ENCODE assay signal across 8 mouse cellular contexts in genomic region chr11:50290486-50291225, GRCm38 (mm10). TPM values are rescaled to one million over a fixed set of nuclear protein-coding genes. Genes with fewer than 3 reads are reported as not detected.
A peak's percentile ranks its signal among the peaks of the same experiment; 100 is the strongest.
DNase-seq lines count a peak whose midpoint lies in the region; ATAC-seq and TF ChIP-seq lines count a peak whose summit lies in the region.

No protein-coding gene starts in this region.

- no peak for TF ChIP-seq CTCF in intestine, postnatal 0 days (IDR thresholded peaks at IDR 0.05; ENCODE audit: low read depth)
- TF ChIP-seq CTCF in midbrain, postnatal 0 days (IDR thresholded peaks at IDR 0.05) = no peak

- peak overlapping the region; percentile 99 for H3K4me3 ChIP-seq in lung, embryonic 16.5 days (ENCODE audit: low read length)
- peak overlapping the region; percentile 98 for H3K4me3 ChIP-seq in embryonic facial prominence, embryonic 14.5 days (ENCODE audit: low read depth, low read length)
- peak overlapping the region; percentile 95 for H3K4me3 ChIP-seq in intestine, postnatal 0 days (ENCODE audit: low read depth, low read length)
- peak overlapping the region; percentile 98 for H3K4me3 ChIP-seq in midbrain, postnatal 0 days (ENCODE audit: low read depth, low read length)

- ATAC-seq in lung, embryonic 16.5 days (ENCODE audit: low read depth) = no peak
- no peak for ATAC-seq in embryonic facial prominence, embryonic 14.5 days (ENCODE audit: low read depth)
- ATAC-seq in intestine, postnatal 0 days = no peak
- no peak for ATAC-seq in midbrain, postnatal 0 days (ENCODE audit: low FRiP score)

- WGBS in lung, embryonic 16.5 days = 7% methylated on average over 20 of the region's 20 CpGs
- 5% methylated on average over 20 of the region's 20 CpGs for WGBS in embryonic facial prominence, embryonic 14.5 days
- 6% methylated on average over 20 of the region's 20 CpGs for WGBS in intestine, postnatal 0 days
- WGBS in midbrain, postnatal 0 days = 12% methylated on average over 20 of the region's 20 CpGs

- no peak for DNase-seq in lung, postnatal 4 days
- peak; percentile 24 for DNase-seq in embryonic facial prominence, embryonic 14.5 days (ENCODE audit: low spot score)
- DNase-seq in midbrain, postnatal 0 days (ENCODE audit: low spot score) = no peak
- DNase-seq in left cerebral cortex, postnatal 14 days (ENCODE audit: low spot score in 2 of 2) = no peak
- DNase-seq in gastrocnemius, postnatal 36 days = no peak
- no peak for DNase-seq in ovary, postnatal 36 days (ENCODE audit: low spot score)

- intact Hi-C loops in left cerebral cortex, postnatal 14 days (cut with DNase I) = loop anchor here (5.0 kb wide), 1 partner anchor 53 kb away; the partner anchor contains the start of gene Ltc4s
- intact Hi-C loops in gastrocnemius, postnatal 36 days (cut with DNase I) = no loop called here

- H3K4me1 ChIP-seq in lung, embryonic 16.5 days (replicated peaks; ENCODE audit: control insufficient read depth, insufficient read depth, low read length) = peaks cover 16% of the 10 kb centered on the region
- peaks cover 15% of the 10 kb centered on the region for H3K4me1 ChIP-seq in embryonic facial prominence, embryonic 14.5 days (ENCODE audit: control insufficient read depth, insufficient read depth, low read length)
- no peaks in the 10 kb centered on the region for H3K4me1 ChIP-seq in intestine, postnatal 0 days (replicated peaks; ENCODE audit: control insufficient read depth, insufficient read depth, low read length)
- H3K4me1 ChIP-seq in midbrain, postnatal 0 days (ENCODE audit: insufficient read depth, low read length) = peaks cover 8% of the 10 kb centered on the region; the same call in 1 of the 2 replicates

- peak overlapping the region; percentile 80 for H3K4me2 ChIP-seq in lung, embryonic 16.5 days (ENCODE audit: low read depth, low read length)
- H3K4me2 ChIP-seq in embryonic facial prominence, embryonic 14.5 days (ENCODE audit: low read depth, low read length) = peak overlapping the region; percentile 86
- H3K4me2 ChIP-seq in intestine, postnatal 0 days (replicated peaks; ENCODE audit: low read depth) = peak overlapping the region; percentile 65
- H3K4me2 ChIP-seq in midbrain, postnatal 0 days (ENCODE audit: low read depth, low read length, poor library complexity, severe bottlenecking) = peak overlapping the region; percentile 81

- H3K27me3 ChIP-seq in lung, embryonic 16.5 days (ENCODE audit: control insufficient read depth, insufficient read depth, low read depth, low read length) = no peaks in the 10 kb centered on the region
- H3K27me3 ChIP-seq in embryonic facial prominence, embryonic 14.5 days (replicated peaks; ENCODE audit: control insufficient read depth, insufficient read depth, low read length) = no peaks in the 10 kb centered on the region
- no peaks in the 10 kb centered on the region for H3K27me3 ChIP-seq in intestine, postnatal 0 days (replicated peaks; ENCODE audit: control insufficient read depth, insufficient read depth, low read length)
- H3K27me3 ChIP-seq in midbrain, postnatal 0 days (ENCODE audit: insufficient read depth, low read length) = no peaks in the 10 kb centered on the region

- no peaks in the 10 kb centered on the region for H3K9me3 ChIP-seq in lung, embryonic 16.5 days (ENCODE audit: control insufficient read depth, low read length)
- no peaks in the 10 kb centered on the region for H3K9me3 ChIP-seq in embryonic facial prominence, embryonic 14.5 days (ENCODE audit: control insufficient read depth, low read length)
- H3K9me3 ChIP-seq in intestine, postnatal 0 days (ENCODE audit: control insufficient read depth) = no peaks in the 10 kb centered on the region
- H3K9me3 ChIP-seq in midbrain, postnatal 0 days (ENCODE audit: low read length) = no peaks in the 10 kb centered on the region

- peak overlapping the region; percentile 100 for H3K9ac ChIP-seq in lung, embryonic 16.5 days (ENCODE audit: low read length)
- H3K9ac ChIP-seq in embryonic facial prominence, embryonic 14.5 days (ENCODE audit: low read depth, low read length) = peak overlapping the region; percentile 99
- H3K9ac ChIP-seq in intestine, postnatal 0 days (ENCODE audit: low read depth, low read length) = peak overlapping the region; percentile 98; the same call in 1 of the 2 replicates
- peak overlapping the region; percentile 99 for H3K9ac ChIP-seq in midbrain, postnatal 0 days (replicated peaks; ENCODE audit: low read length, poor library complexity, severe bottlenecking)

- peaks cover 11% of the 10 kb centered on the region for H3K36me3 ChIP-seq in lung, embryonic 16.5 days (ENCODE audit: control insufficient read depth, insufficient read depth, low read length)
- peaks cover 34% of the 10 kb centered on the region for H3K36me3 ChIP-seq in embryonic facial prominence, embryonic 14.5 days (ENCODE audit: control insufficient read depth, insufficient read depth, low read length)
- peaks cover 7% of the 10 kb centered on the region; the same call in 1 of the 2 replicates for H3K36me3 ChIP-seq in intestine, postnatal 0 days (ENCODE audit: control insufficient read depth, insufficient read depth)
- H3K36me3 ChIP-seq in midbrain, postnatal 0 days (ENCODE audit: insufficient read depth, low read length) = peaks cover 8% of the 10 kb centered on the region

- H3K27ac ChIP-seq in lung, embryonic 16.5 days (ENCODE audit: low read length) = peak overlapping the region; percentile 98
- peak overlapping the region; percentile 99 for H3K27ac ChIP-seq in embryonic facial prominence, embryonic 14.5 days (replicated peaks; ENCODE audit: low read depth, low read length)
- peak overlapping the region; percentile 99; the same call in 1 of the 2 replicates for H3K27ac ChIP-seq in intestine, postnatal 0 days (ENCODE audit: low read depth, low read length)
- H3K27ac ChIP-seq in midbrain, postnatal 0 days (ENCODE audit: low read depth, low read length) = peak overlapping the region; percentile 99

RNA-seq across cellular contexts. Expression of gene Maml1, which starts 1.5 kb away (rescaled TPM):
- 5.2 and 5.9 TPM in 2 replicates for polyA plus RNA-seq in lung, embryonic 16.5 days (2015; fragmentation: Nextera tagmentation; extraction: Ambion mirVana)
- 10.0 and 10.7 TPM in 2 replicates for polyA plus RNA-seq in embryonic facial prominence, embryonic 14.5 days (2014; fragmentation: Nextera tagmentation; extraction: Ambion mirVana)
- 2.5 and 2.6 TPM in 2 replicates for polyA plus RNA-seq in intestine, postnatal 0 days (2015; fragmentation: Nextera tagmentation; extraction: Ambion mirVana)
- total RNA-seq in midbrain, postnatal 0 days (2014; rRNA removed) = 12.5 and 12.8 TPM in 2 replicates
- polyA plus RNA-seq in midbrain, postnatal 0 days (2015; fragmentation: Nextera tagmentation; extraction: Ambion mirVana) = 1.5 and 1.6 TPM in 2 replicates
- total RNA-seq in left cerebral cortex, postnatal 14 days (2021) = 1 to 10 TPM; 8.8 to 8.9 TPM
- 1 to 10 TPM; 4.8 to 6.3 TPM for total RNA-seq in gastrocnemius, postnatal 36 days (2021)

RNA-seq across cellular contexts. Expression of gene Canx, which starts 34.8 kb away (rescaled TPM):
- polyA plus RNA-seq in lung, embryonic 16.5 days (2015; fragmentation: Nextera tagmentation; extraction: Ambion mirVana) = 329 and 349 TPM in 2 replicates
- 258 and 271 TPM in 2 replicates for polyA plus RNA-seq in embryonic facial prominence, embryonic 14.5 days (2014; fragmentation: Nextera tagmentation; extraction: Ambion mirVana)
- 181 and 187 TPM in 2 replicates for polyA plus RNA-seq in intestine, postnatal 0 days (2015; fragmentation: Nextera tagmentation; extraction: Ambion mirVana)
- 227 and 275 TPM in 2 replicates for total RNA-seq in midbrain, postnatal 0 days (2014; rRNA removed)
- polyA plus RNA-seq in midbrain, postnatal 0 days (2015; fragmentation: Nextera tagmentation; extraction: Ambion mirVana) = 235 and 244 TPM in 2 replicates
- 100 to 1,000 TPM; 404 to 407 TPM for total RNA-seq in left cerebral cortex, postnatal 14 days (2021)
- 100 to 1,000 TPM in 1 of 2 experiments, 10 to 100 TPM in 1; 76.4 to 103 TPM for total RNA-seq in gastrocnemius, postnatal 36 days (2021)

RNA-seq across cellular contexts. Expression of gene Ltc4s, which starts 52.2 kb away (rescaled TPM):
- polyA plus RNA-seq in lung, embryonic 16.5 days (2015; fragmentation: Nextera tagmentation; extraction: Ambion mirVana) = 2.7 and 3.6 TPM in 2 replicates
- polyA plus RNA-seq in embryonic facial prominence, embryonic 14.5 days (2014; fragmentation: Nextera tagmentation; extraction: Ambion mirVana) = 3.7 and 5.2 TPM in 2 replicates
- polyA plus RNA-seq in intestine, postnatal 0 days (2015; fragmentation: Nextera tagmentation; extraction: Ambion mirVana) = 39.5 and 54.4 TPM in 2 replicates
- total RNA-seq in midbrain, postnatal 0 days (2014; rRNA removed) = 3.5 and 21.3 TPM in 2 replicates
- polyA plus RNA-seq in midbrain, postnatal 0 days (2015; fragmentation: Nextera tagmentation; extraction: Ambion mirVana) = 5.3 and 6.0 TPM in 2 replicates
- total RNA-seq in left cerebral cortex, postnatal 14 days (2021) = 10 to 100 TPM; 11.4 to 11.6 TPM
- total RNA-seq in gastrocnemius, postnatal 36 days (2021) = 1 to 10 TPM; 1.4 to 1.9 TPM
